9 mouse cellular contexts compared by ENCODE assay signal in the genomic region with DNA sequence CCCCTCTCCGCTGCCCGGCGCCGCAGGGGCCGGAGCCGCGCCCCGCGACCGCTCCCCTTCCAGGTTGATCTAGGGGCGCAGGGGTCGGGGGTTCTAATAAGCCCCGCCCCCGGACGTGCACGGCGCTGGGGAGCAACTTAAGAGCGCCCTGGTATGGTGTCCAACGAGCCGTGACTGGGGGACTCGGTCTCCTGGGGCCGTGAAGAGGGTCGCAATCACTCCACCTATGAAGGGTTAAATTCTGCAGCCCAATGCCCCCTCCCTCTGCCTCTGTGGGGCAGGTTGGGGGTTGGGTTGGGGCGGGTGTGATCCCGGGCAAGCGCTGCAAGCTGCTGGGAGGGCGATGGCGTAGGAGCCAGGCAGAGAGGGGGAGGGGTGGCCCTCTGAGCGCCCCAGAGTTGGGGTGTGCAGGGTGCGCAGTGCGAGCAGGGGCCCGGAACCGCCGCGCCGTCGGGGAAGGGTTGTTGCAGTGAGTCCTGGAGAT. TPM values are rescaled to one million over a fixed set of nuclear protein-coding genes. Genes with fewer than 3 reads are reported as not detected.
DNase-seq lines count a peak whose midpoint lies in the region; ATAC-seq lines count a peak whose summit lies in the region.
"Had no signal": no experiment of that assay in that cellular context is flagged by ENCODE, and none has a peak within 500 bp of the region (broad histone marks: within the 10 kb centered on the region; RNA-seq: fewer than 3 reads in every experiment).

No protein-coding gene starts in this region.

- DNase-seq in T-cell, adult 2 months (ENCODE audit: low spot score), result peak; percentile 86
- DNase-seq in gastrocnemius, postnatal 10 days, result peak; percentile 71
- peak; percentile 89 for DNase-seq in induced T-regulatory cell, adult 2 months (ENCODE audit: low read depth)
- peak; percentile 74 to 79 for DNase-seq in left cerebral cortex, postnatal 25 days (ENCODE audit: low spot score in 2 of 2)
- peak; percentile 81 to 82 for DNase-seq in right cerebral cortex, postnatal 10 days (ENCODE audit: low spot score in 2 of 2)
- DNase-seq in urinary bladder, postnatal 36 days (ENCODE audit: low spot score in 2 of 2), result peak; percentile 62 to 74

- peak; percentile 81 for ATAC-seq in common myeloid progenitor, adult 5-6 weeks (replicated peaks; ENCODE audit: low read depth, poor library complexity, severe bottlenecking)
- peak; percentile 87 for ATAC-seq in megakaryocyte progenitor cell, adult 5-6 weeks (replicated peaks; ENCODE audit: poor library complexity)

- intact Hi-C loops in left cerebral cortex, postnatal 25 days (cut with DNase I), result loop anchor here (1.0 to 2.0 kb wide), 2 partner anchors 8 to 71 kb away; a partner anchor contains a TSS

RNA-seq across cellular contexts. Expression of a gene that starts 0.5 kb away (rescaled TPM):
- 2.2 and 2.6 TPM in 2 replicates for total RNA-seq in common myeloid progenitor, adult 5-6 weeks (2017)
- total RNA-seq in gastrocnemius, postnatal 10 days (2021), result 10 to 100 TPM; 21.0 to 29.3 TPM
- 100 to 1,000 TPM; 110 to 114 TPM for total RNA-seq in left cerebral cortex, postnatal 25 days (2021)
- 1.3 and 1.5 TPM in 2 replicates for total RNA-seq in megakaryocyte progenitor cell, adult 5-6 weeks (2015)
- total RNA-seq in megakaryocyte progenitor cell, adult 5-6 weeks (2017), result 0.51 and 0.54 TPM in 2 replicates

RNA-seq across cellular contexts. Expression of a gene that starts 4.4 kb away (rescaled TPM):
- not detected in 2 replicates for total RNA-seq in common myeloid progenitor, adult 5-6 weeks (2017)
- total RNA-seq in gastrocnemius, postnatal 10 days (2021), result not detected
- not detected for total RNA-seq in left cerebral cortex, postnatal 25 days (2021)
- total RNA-seq in megakaryocyte progenitor cell, adult 5-6 weeks (2015), result not detected in 2 replicates
- total RNA-seq in megakaryocyte progenitor cell, adult 5-6 weeks (2017), result not detected in 2 replicates
- total RNA-seq: left cerebral cortex, adult 8-10 months had no signal

RNA-seq across cellular contexts. Expression of a gene that starts 7.7 kb away (rescaled TPM):
- 59.3 and 132 TPM in 2 replicates for total RNA-seq in common myeloid progenitor, adult 5-6 weeks (2017)
- 10 to 100 TPM; 45.9 to 49.4 TPM for total RNA-seq in gastrocnemius, postnatal 10 days (2021)
- 10 to 100 TPM; 53.3 to 53.6 TPM for total RNA-seq in left cerebral cortex, postnatal 25 days (2021)
- 140 and 147 TPM in 2 replicates for total RNA-seq in megakaryocyte progenitor cell, adult 5-6 weeks (2015)
- total RNA-seq in megakaryocyte progenitor cell, adult 5-6 weeks (2017), result 21.0 and 34.4 TPM in 2 replicates

RNA-seq across cellular contexts. Expression of a gene that starts 29.6 kb away (rescaled TPM):
- total RNA-seq in common myeloid progenitor, adult 5-6 weeks (2017), result 0.27 and 1.5 TPM in 2 replicates
- total RNA-seq in gastrocnemius, postnatal 10 days (2021), result 100 to 1,000 TPM; 105 to 124 TPM
- total RNA-seq in left cerebral cortex, postnatal 25 days (2021), result 1 to 10 TPM; 1.3 to 2.0 TPM
- 0.24 and 1.6 TPM in 2 replicates for total RNA-seq in megakaryocyte progenitor cell, adult 5-6 weeks (2015)
- 0.04 and 0.44 TPM in 2 replicates for total RNA-seq in megakaryocyte progenitor cell, adult 5-6 weeks (2017)

RNA-seq across cellular contexts. Expression of a gene that starts 35.5 kb away (rescaled TPM):
- 2.5 TPM in 1 of 2 replicates, not detected in the other for total RNA-seq in common myeloid progenitor, adult 5-6 weeks (2017)
- 10 to 100 TPM; 10.5 to 12.2 TPM for total RNA-seq in gastrocnemius, postnatal 10 days (2021)
- total RNA-seq in left cerebral cortex, postnatal 25 days (2021), result 10 to 100 TPM; 14.9 to 17.2 TPM
- 0.22 and 0.52 TPM in 2 replicates for total RNA-seq in megakaryocyte progenitor cell, adult 5-6 weeks (2015)
- 0.21 and 0.41 TPM in 2 replicates for total RNA-seq in megakaryocyte progenitor cell, adult 5-6 weeks (2017)

Comparison
In these comparisons a context has a peak if more than half of its experiments do, and no peak if none do; other contexts are left out.
1. Peak in every context shown above with its lines: DNase-seq and ATAC-seq.